In genomic region chr3:149117018-149117683, GRCm38 (mm10) we compare ENCODE assay signal across 9 mouse cellular contexts.
DNase-seq lines count a peak whose midpoint lies in the region; ATAC-seq and TF ChIP-seq lines count a peak whose summit lies in the region.
"Had no signal": no experiment of that assay in that cellular context is flagged by ENCODE, and none has a peak within 500 bp of the region (broad histone marks: within the 10 kb centered on the region; RNA-seq: fewer than 3 reads in every experiment).

No protein-coding gene starts in this region.

- no peak overlapping the region for H3K9ac ChIP-seq in intestine, embryonic 15.5 days
- no peak overlapping the region for H3K9ac ChIP-seq in intestine, postnatal 0 days (ENCODE audit: low read depth, low read length)
- H3K9ac ChIP-seq: embryonic facial prominence, embryonic 12.5 days had no signal

- peak; percentile 36 for DNase-seq in fat pad, adult 2 months (ENCODE audit: extremely low read depth, low read depth, low spot score)
- DNase-seq in kidney, adult 2 months, result peak; percentile 82
- DNase-seq in ovary, postnatal 14 days (ENCODE audit: low spot score), result peak; percentile 7
- DNase-seq in cerebellum, adult 8-10 months, result no peak
- no peak for DNase-seq in layer of hippocampus, adult 9-11 months
- no peak for DNase-seq in frontal cortex, postnatal 10 days (ENCODE audit: low spot score in 2 of 2)

- no peak for TF ChIP-seq POLR2A in kidney, adult 2 months (IDR thresholded peaks at IDR 0.05; ENCODE audit: low read depth, low read length)

- no peak overlapping the region for H3K4me2 ChIP-seq in intestine, embryonic 15.5 days (replicated peaks)
- H3K4me2 ChIP-seq in intestine, postnatal 0 days (replicated peaks; ENCODE audit: low read depth), result no peak overlapping the region
- H3K4me2 ChIP-seq: embryonic facial prominence, embryonic 12.5 days had no signal

- no peak overlapping the region for H3K4me3 ChIP-seq in intestine, embryonic 15.5 days (replicated peaks)
- H3K4me3 ChIP-seq in intestine, postnatal 0 days (ENCODE audit: low read depth, low read length), result no peak overlapping the region
- H3K4me3 ChIP-seq in kidney, adult 2 months (ENCODE audit: insufficient read depth, low read depth, low read length), result no peak overlapping the region
- H3K4me3 ChIP-seq: embryonic facial prominence, embryonic 12.5 days had no signal

- no peaks in the 10 kb centered on the region for H3K27me3 ChIP-seq in intestine, embryonic 15.5 days (replicated peaks)
- H3K27me3 ChIP-seq in intestine, postnatal 0 days (replicated peaks; ENCODE audit: control insufficient read depth, insufficient read depth, low read length), result no peaks in the 10 kb centered on the region
- H3K27me3 ChIP-seq in kidney, adult 2 months (replicated peaks; ENCODE audit: control insufficient read depth, insufficient read depth, low read length), result no peaks in the 10 kb centered on the region
- H3K27me3 ChIP-seq: embryonic facial prominence, embryonic 12.5 days had no signal

- H3K9me3 ChIP-seq in intestine, embryonic 15.5 days, result no peaks in the 10 kb centered on the region
- no peaks in the 10 kb centered on the region for H3K9me3 ChIP-seq in intestine, postnatal 0 days (ENCODE audit: control insufficient read depth)
- H3K9me3 ChIP-seq: embryonic facial prominence, embryonic 12.5 days had no signal

- peak; percentile 21 for ATAC-seq in intestine, embryonic 15.5 days
- ATAC-seq in intestine, postnatal 0 days, result no peak

- no peak for TF ChIP-seq CTCF in intestine, postnatal 0 days (IDR thresholded peaks at IDR 0.05; ENCODE audit: low read depth)
- TF ChIP-seq CTCF in kidney, adult 2 months (conservative IDR thresholded peaks at IDR 0.05; ENCODE audit: insufficient read depth, insufficient read length, low read depth, low read length), result no peak

- H3K4me1 ChIP-seq in intestine, embryonic 15.5 days (replicated peaks), result 0 out of 2 replicates have a peak, but pooled peaks cover 5% of the 10 kb centered on the region
- 0 out of 2 replicates have a peak, but pooled peaks cover 4% of the 10 kb centered on the region for H3K4me1 ChIP-seq in intestine, postnatal 0 days (replicated peaks; ENCODE audit: control insufficient read depth, insufficient read depth, low read length)
- H3K4me1 ChIP-seq in kidney, adult 2 months (ENCODE audit: control insufficient read depth, insufficient read depth, low read length), result peaks cover 7% of the 10 kb centered on the region

- 40% methylated on average over 6 of the region's 6 CpGs for WGBS in intestine, embryonic 15.5 days
- WGBS in intestine, postnatal 0 days, result 43% methylated on average over 6 of the region's 6 CpGs
- 23% methylated on average over 6 of the region's 6 CpGs for WGBS in kidney, adult 2 months

- no peak overlapping the region for H3K27ac ChIP-seq in intestine, embryonic 15.5 days
- no peak overlapping the region for H3K27ac ChIP-seq in intestine, postnatal 0 days (ENCODE audit: low read depth, low read length)
- peak overlapping the region; percentile 4; the same call in 1 of the 2 replicates for H3K27ac ChIP-seq in kidney, adult 2 months (ENCODE audit: insufficient read depth, low read depth, low read length)
- H3K27ac ChIP-seq: embryonic facial prominence, embryonic 12.5 days had no signal

- H3K36me3 ChIP-seq in intestine, embryonic 15.5 days, result no peaks in the 10 kb centered on the region
- H3K36me3 ChIP-seq in intestine, postnatal 0 days (ENCODE audit: control insufficient read depth, insufficient read depth), result no peaks in the 10 kb centered on the region
- no peaks in the 10 kb centered on the region for H3K36me3 ChIP-seq in kidney, adult 2 months (ENCODE audit: control insufficient read depth, insufficient read depth, low read length)
- H3K36me3 ChIP-seq: embryonic facial prominence, embryonic 12.5 days had no signal

Comparison
In these comparisons a context has a peak if more than half of its experiments do, and no peak if none do; other contexts are left out.
1. DNase-seq: peak in fat pad, adult 2 months (single experiment), kidney, adult 2 months (single experiment) and ovary, postnatal 14 days (single experiment); none in cerebellum, adult 8-10 months (single experiment), layer of hippocampus, adult 9-11 months (single experiment) and frontal cortex, postnatal 10 days (0 of 2).